Comparison of ENCODE assay signal across 10 mouse cellular contexts in genomic region chr4:132573327-132573726, GRCm38 (mm10). TPM values are rescaled to one million over a fixed set of nuclear protein-coding genes. Genes with fewer than 3 reads are reported as not detected.
DNase-seq lines count a peak whose midpoint lies in the region; TF ChIP-seq lines count a peak whose summit lies in the region.
"Had no signal": no experiment of that assay in that cellular context is flagged by ENCODE, and none has a peak within 500 bp of the region (broad histone marks: within the 10 kb centered on the region; RNA-seq: fewer than 3 reads in every experiment).

No protein-coding gene starts in this region.

- no peaks in the 10 kb centered on the region for H3K36me3 ChIP-seq in liver, adult 2 months (ENCODE audit: control insufficient read depth, insufficient read depth, low read length)
- peaks cover 0 to 2% of the 10 kb centered on the region in 2 experiments for H3K36me3 ChIP-seq in CH12.LX (replicated peaks in 1 of 2; ENCODE audit: control insufficient read depth in 1 of 2, insufficient read depth in 1 of 2, low read length in 1 of 2)
- H3K36me3 ChIP-seq: hindbrain, embryonic 15.5 days had no signal

- H3K27ac ChIP-seq in liver, adult 2 months (replicated peaks; ENCODE audit: insufficient read depth, low read depth, low read length) = no peak overlapping the region
- no peak overlapping the region for H3K27ac ChIP-seq in CH12.LX (ENCODE audit: insufficient read depth, low read depth)
- H3K27ac ChIP-seq in brown adipose tissue, adult 24 weeks (replicated peaks; ENCODE audit: low read depth, low read length) = peak overlapping the region; percentile 29; the same call in 1 of the 2 replicates
- H3K27ac ChIP-seq: hindbrain, embryonic 15.5 days had no signal

- H3K27me3 ChIP-seq in liver, adult 2 months (ENCODE audit: control insufficient read depth, insufficient read depth, low read length) = no peaks in the 10 kb centered on the region
- H3K27me3 ChIP-seq in CH12.LX (replicated peaks) = no peaks in the 10 kb centered on the region
- H3K27me3 ChIP-seq: hindbrain, embryonic 15.5 days had no signal

- TF ChIP-seq EP300 in CH12.LX (IDR thresholded peaks at IDR 0.05; ENCODE audit: low read length) = no peak

- dilution Hi-C loops in CH12.LX (cut with MboI; ENCODE audit: extremely low pct_ligation_motif_present, extremely low pct_unique_long_range_greater_than_20kb, low sequenced_read_pairs) = no loop called here

- no peak for TF ChIP-seq RAD21 in CH12.LX (IDR thresholded peaks at IDR 0.05; ENCODE audit: low read depth, low read length)

- H3K4me1 ChIP-seq in liver, adult 2 months (ENCODE audit: control insufficient read depth, insufficient read depth, low read length) = no peaks in the 10 kb centered on the region
- H3K4me1 ChIP-seq in CH12.LX (ENCODE audit: control insufficient read depth in 1 of 2, insufficient read depth in 2 of 2) = peaks cover 0 to 3% of the 10 kb centered on the region in 2 experiments; a peak in 1 of 4 replicates
- H3K4me1 ChIP-seq in brown adipose tissue, adult 24 weeks (ENCODE audit: control insufficient read depth, insufficient read depth, insufficient read length, low read length) = no peaks in the 10 kb centered on the region
- H3K4me1 ChIP-seq: hindbrain, embryonic 15.5 days had no signal

- H3K79me2 ChIP-seq in liver, adult 2 months (ENCODE audit: control insufficient read depth, insufficient read depth, low read length) = no peaks in the 10 kb centered on the region
- no peaks in the 10 kb centered on the region for H3K79me2 ChIP-seq in CH12.LX (replicated peaks; ENCODE audit: control insufficient read depth, extremely low read depth, insufficient read depth, poor library complexity, severe bottlenecking)

- peak overlapping the region; percentile 21; the same call in 1 of the 2 replicates for H3K4me2 ChIP-seq in CH12.LX (ENCODE audit: insufficient read depth, low read depth, poor library complexity, severe bottlenecking)
- H3K4me2 ChIP-seq: hindbrain, embryonic 15.5 days had no signal

- in situ Hi-C loops in CH12.LX (cut with MboI; ENCODE audit: low pct_ligation_motif_present, low pct_unique_long_range_greater_than_20kb, low sequenced_read_pairs) = no loop called here

- peaks cover 4% of the 10 kb centered on the region for H3K9me3 ChIP-seq in CH12.LX (replicated peaks; ENCODE audit: low read length)
- H3K9me3 ChIP-seq: hindbrain, embryonic 15.5 days had no signal

- WGBS in liver, adult 2 months = 63% methylated on average over 11 of the region's 11 CpGs

- H3K4me3 ChIP-seq in liver, adult 2 months (ENCODE audit: insufficient read depth, low read depth, low read length) = no peak overlapping the region
- no peak overlapping the region for H3K4me3 ChIP-seq in CH12.LX (replicated peaks in 1 of 3; ENCODE audit: low read depth in 2 of 3, low read length in 2 of 3, poor library complexity in 1 of 3)
- H3K4me3 ChIP-seq in brown adipose tissue, adult 24 weeks (ENCODE audit: insufficient read depth, low read depth, low read length) = no peak overlapping the region
- H3K4me3 ChIP-seq: hindbrain, embryonic 15.5 days had no signal

- no peak for TF ChIP-seq CTCF in liver, adult 2 months (IDR thresholded peaks at IDR 0.05; ENCODE audit: low read depth, low read length)
- TF ChIP-seq CTCF in CH12.LX (conservative IDR thresholded peaks at IDR 0.05 in 1 of 2, IDR thresholded peaks at IDR 0.05 in 1 of 2; ENCODE audit: low read depth in 2 of 2, low read length in 2 of 2) = no peak

- no peak for TF ChIP-seq POLR2A in liver, adult 2 months (IDR thresholded peaks at IDR 0.05; ENCODE audit: extremely low read depth, insufficient read depth, low read length)
- no peak for TF ChIP-seq POLR2A in CH12.LX (IDR thresholded peaks at IDR 0.05; ENCODE audit: low read depth, low read length)

- H3K9ac ChIP-seq in liver, adult 2 months (ENCODE audit: low read depth, low read length) = no peak overlapping the region
- H3K9ac ChIP-seq in CH12.LX (ENCODE audit: insufficient read depth, low read depth) = no peak overlapping the region
- H3K9ac ChIP-seq: forebrain, postnatal 0 days; hindbrain, embryonic 15.5 days had no signal

- peak; percentile 27 for DNase-seq in liver, adult 2 months (ENCODE audit: extremely low read depth, low read depth, low spot score)
- DNase-seq in liver (no peak), CH12.LX (ENCODE audit: extremely low read depth) (no peak)
- peak; percentile 35 for DNase-seq in lung, postnatal 25 days (ENCODE audit: low spot score)
- no peak for DNase-seq in Muller cell, postnatal 12 days (ENCODE audit: inconsistent ontology term)
- DNase-seq in right cerebral cortex, postnatal 4 days = no peak
- DNase-seq: adrenal gland, postnatal 36 days; forebrain, postnatal 0 days had no signal

TF ChIP-seq in CH12.LX, 34 proteins besides CTCF, POLR2A, EP300 and RAD21:
- TF ChIP-seq ZC3H11A (IDR thresholded peaks at IDR 0.05; ENCODE audit: low read depth, low read length) (no peak), TBP (conservative IDR thresholded peaks at IDR 0.05; ENCODE audit: low read depth, low read length) (no peak), MYC (IDR thresholded peaks at IDR 0.05; ENCODE audit: low read depth, low read length) (0 out of 2 replicates have a peak, but pooled peaks have one; percentile 25), ZKSCAN1 (IDR thresholded peaks at IDR 0.05; ENCODE audit: borderline replicate concordance, low read depth, low read length) (no peak), GABPA (IDR thresholded peaks at IDR 0.05; ENCODE audit: insufficient replicate concordance, low read depth, low read length) (no peak), USF1 (IDR thresholded peaks at IDR 0.05; ENCODE audit: low read depth, low read length) (no peak), CHD2 (IDR thresholded peaks at IDR 0.05; ENCODE audit: low read length) (no peak), MEF2A (IDR thresholded peaks at IDR 0.05; ENCODE audit: borderline replicate concordance, low read depth, low read length) (no peak), MAZ (IDR thresholded peaks at IDR 0.05; ENCODE audit: low read depth, low read length) (no peak), PAX5 (IDR thresholded peaks at IDR 0.05; ENCODE audit: low read length) (no peak), POLR2AphosphoS2 (IDR thresholded peaks at IDR 0.05; ENCODE audit: low read depth, low read length) (no peak), MAFK (IDR thresholded peaks at IDR 0.05; ENCODE audit: insufficient replicate concordance, low read length) (no peak), ETS1 (conservative IDR thresholded peaks at IDR 0.05; ENCODE audit: low read depth, low read length) (no peak), IRF4 (IDR thresholded peaks at IDR 0.05; ENCODE audit: low read depth, low read length) (no peak), KAT2A (IDR thresholded peaks at IDR 0.05; ENCODE audit: insufficient replicate concordance, low read length) (no peak), SMC3 (IDR thresholded peaks at IDR 0.05; ENCODE audit: low read depth, low read length) (no peak), JUN (IDR thresholded peaks at IDR 0.05; ENCODE audit: insufficient read depth, low read depth, low read length) (no peak), MAX (IDR thresholded peaks at IDR 0.05; ENCODE audit: low read length) (peak; percentile 59; the same call in 1 of the 2 replicates), SIN3A (IDR thresholded peaks at IDR 0.05; ENCODE audit: low read length) (no peak), JUND (conservative IDR thresholded peaks at IDR 0.05; ENCODE audit: low read depth, low read length) (no peak), BHLHE40 (IDR thresholded peaks at IDR 0.05; ENCODE audit: low read depth, low read length) (peak; percentile 94)

RNA-seq across cellular contexts. Expression of gene Ptafr, which starts 9.5 kb away (rescaled TPM):
- 1.0 and 1.3 TPM in 2 replicates for total RNA-seq in liver, adult 2 months (2014; rRNA removed)
- 0.73 and 1.0 TPM in 2 replicates for polyA plus RNA-seq in liver, adult 2 months (2012; rRNA removed)
- total RNA-seq in CH12.LX (2012; rRNA removed) = 0.04 TPM in 1 of 2 replicates, not detected in the other
- total RNA-seq in CH12.LX (2014; rRNA removed) = 0.31 and 0.34 TPM in 2 replicates
- polyA plus RNA-seq in CH12.LX (2012; ENCODE audit: insufficient read length, low read depth) = 0.65 and 1.1 TPM in 2 replicates
- polyA plus RNA-seq in brown adipose tissue, adult 24 weeks (2012; ENCODE audit: insufficient read depth, insufficient read length, missing spikeins) = 1.0 and 3.6 TPM in 2 replicates

RNA-seq across cellular contexts. Expression of gene Dnajc8, which starts 38.0 kb away (rescaled TPM):
- 17.0 and 26.1 TPM in 2 replicates for total RNA-seq in liver, adult 2 months (2014; rRNA removed)
- 9.7 and 10.4 TPM in 2 replicates for polyA plus RNA-seq in liver, adult 2 months (2012; rRNA removed)
- total RNA-seq in CH12.LX (2012; rRNA removed) (117 and 129 TPM in 2 replicates), CH12.LX (2014; rRNA removed) (187 and 189 TPM in 2 replicates)
- 319 and 325 TPM in 2 replicates for polyA plus RNA-seq in CH12.LX (2012; ENCODE audit: insufficient read length, low read depth)
- polyA plus RNA-seq in brown adipose tissue, adult 24 weeks (2012; ENCODE audit: insufficient read depth, insufficient read length, missing spikeins) = 62.3 and 81.0 TPM in 2 replicates

RNA-seq across cellular contexts. Expression of gene Atpif1, which starts 39.9 kb away (rescaled TPM):
- 59.5 and 87.1 TPM in 2 replicates for total RNA-seq in liver, adult 2 months (2014; rRNA removed)
- 25.9 and 26.2 TPM in 2 replicates for polyA plus RNA-seq in liver, adult 2 months (2012; rRNA removed)
- total RNA-seq in CH12.LX (2012; rRNA removed) (263 and 292 TPM in 2 replicates), CH12.LX (2014; rRNA removed) (342 and 353 TPM in 2 replicates)
- 397 TPM in 2 replicates for polyA plus RNA-seq in CH12.LX (2012; ENCODE audit: insufficient read length, low read depth)
- polyA plus RNA-seq in brown adipose tissue, adult 24 weeks (2012; ENCODE audit: insufficient read depth, insufficient read length, missing spikeins) = 42.9 and 57.3 TPM in 2 replicates

Comparison
In these comparisons a context has a peak if more than half of its experiments do, and no peak if none do; other contexts are left out.
1. DNase-seq: peak in liver, adult 2 months (single experiment) and lung, postnatal 25 days (single experiment); none in liver (single experiment), CH12.LX (single experiment), Muller cell, postnatal 12 days (single experiment) and right cerebral cortex, postnatal 4 days (single experiment).